Mouse (Mus musculus) stomach, embryonic 16.5 days (tissue): Measurements from ENCODE around the gene Ube2h. TPM values are rescaled to one million over a fixed set of nuclear protein-coding genes. Genes with fewer than 3 reads are reported as not detected.

Source experiments
- ATAC-seq: fragments of 200-750 bp; cut with Nextera tagmentation; 2 replicates; pipeline ENCODE4 v1.8.0; 2017; ENCODE audit warnings: moderate number of reproducible peaks, moderate TSS enrichment; ENCODE audit not compliant: insufficient read depth, low FRiP score
- H3K27ac ChIP-seq: fragments of 300-500 bp; sonication (generic); 2 replicates; pipeline ENCODE4 v1.5.1; 2014; ENCODE audit warnings: low read length
- H3K27me3 ChIP-seq: fragments of 300-500 bp; sonication (generic); 2 replicates; pipeline ENCODE4 v1.6.1; 2014; ENCODE audit warnings: low read length, control low read depth, mixed read lengths; ENCODE audit not compliant: control insufficient read depth, insufficient read depth
- H3K36me3 ChIP-seq: fragments of 300-500 bp; sonication (generic); 2 replicates; pipeline ENCODE4 v1.6.1; 2014; ENCODE audit warnings: low read length; ENCODE audit not compliant: control insufficient read depth, insufficient read depth
- H3K4me1 ChIP-seq: fragments of 300-500 bp; sonication (generic); 2 replicates; pipeline ENCODE4 v1.6.1; 2014; ENCODE audit warnings: low read length, control low read depth, mixed read lengths; ENCODE audit not compliant: control insufficient read depth, insufficient read depth
- H3K4me2 ChIP-seq: fragments of 300-500 bp; sonication (generic); 2 replicates; pipeline ENCODE4 v1.6.1; 2014; ENCODE audit warnings: low read depth, low read length, mixed read lengths
- H3K4me3 ChIP-seq: fragments of 300-500 bp; sonication (generic); replicated peaks from 2 replicates; pipeline ENCODE4 v1.5.1; 2014; ENCODE audit warnings: mild to moderate bottlenecking, low read length
- H3K9ac ChIP-seq: fragments of 300-500 bp; sonication (generic); 2 replicates; pipeline ENCODE4 v1.6.1; 2014; ENCODE audit warnings: low read length
- H3K9me3 ChIP-seq: fragments of 300-500 bp; sonication (generic); replicated peaks from 2 replicates; pipeline ENCODE4 v1.6.1; 2016; ENCODE audit warnings: low read length, control low read depth; ENCODE audit not compliant: control insufficient read depth
- WGBS: fragments of 180-500 bp; shearing (Covaris S2); extraction: QIAGEN DNeasy Blood & Tissue Kit; methylation state at CpG from one replicate; pipeline ENCODE4 v1.1.7; 2014; 5-methylcytosine and 5-hydroxymethylcytosine counted together
- polyA plus RNA-seq: library from polyadenylated mRNA; unstranded; fragments of >200 nt; fragmentation: Nextera tagmentation; extraction: Ambion mirVana; gene quantifications from 2 replicates; pipeline ENCODE4 v1.2.1, GENCODE M21; 2015

Gene Ube2h
- polyA plus RNA-seq, 1 experiment from 2014 or later, result 47.6 TPM

DNA sequence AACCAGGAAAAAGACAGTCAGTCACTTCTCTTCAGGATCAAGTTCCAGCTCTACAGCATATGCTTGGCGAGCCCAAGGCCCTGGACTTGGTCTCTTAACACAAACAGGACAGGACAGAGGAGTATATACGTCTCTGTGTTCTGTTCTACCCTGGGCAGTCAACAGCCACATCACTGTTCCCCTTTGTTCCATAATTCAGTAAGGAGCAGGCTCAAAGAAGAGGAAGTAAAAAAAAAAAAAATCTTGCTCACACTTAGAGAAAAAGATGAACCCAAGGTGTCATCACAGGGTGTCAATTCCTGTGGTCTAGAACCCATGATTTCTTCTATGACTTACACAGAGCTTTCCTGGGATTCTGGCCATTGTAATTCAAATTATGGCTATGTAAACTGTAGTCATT, 75.4 kb downstream of the Ube2h start:
- Histone ChIP-seq H3K9me3 (no peaks in the 10 kb centered on the region), H3K36me3 (no peaks in the 10 kb centered on the region; the same call in 1 of the 2 replicates), H3K4me2 (no peak overlapping the region), H3K27ac (no peak overlapping the region), H3K27me3 (no peaks in the 10 kb centered on the region), H3K4me1 (no peaks in the 10 kb centered on the region), H3K9ac (no peak overlapping the region), H3K4me3 (no peak overlapping the region)
- no peak for ATAC-seq
- 76% methylated on average over 2 of the region's 2 CpGs for WGBS

DNA sequence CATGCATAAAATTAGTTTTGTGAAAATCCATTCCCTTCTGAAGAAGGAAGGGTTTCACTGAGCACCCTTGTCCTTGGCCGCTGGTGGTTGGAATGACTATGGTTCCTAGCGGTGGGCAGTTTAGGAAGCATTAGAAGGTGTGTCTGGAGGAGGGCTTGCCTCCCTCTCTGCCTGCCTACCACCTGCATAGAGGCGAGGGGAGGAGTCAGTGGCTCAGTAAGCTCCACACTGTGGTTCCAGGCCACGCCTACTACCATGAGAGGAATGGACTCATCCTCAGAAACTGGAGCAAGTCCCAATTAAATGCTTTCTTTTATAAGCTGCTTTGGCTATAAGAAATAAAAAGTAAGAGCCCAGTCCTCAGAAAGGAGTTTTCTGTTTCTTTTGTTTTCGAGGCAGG, 76.0 kb downstream of the Ube2h start:
- H3K4me1 ChIP-seq, result no peaks in the 10 kb centered on the region
- H3K36me3 ChIP-seq, result no peaks in the 10 kb centered on the region
- no peak overlapping the region for H3K27ac ChIP-seq
- no peaks in the 10 kb centered on the region for H3K27me3 ChIP-seq
- no peak; the same call in 1 of the 2 replicates for ATAC-seq
- no peaks in the 10 kb centered on the region for H3K9me3 ChIP-seq
- H3K4me3 ChIP-seq, result no peak overlapping the region
- H3K4me2 ChIP-seq, result no peak overlapping the region
- H3K9ac ChIP-seq, result no peak overlapping the region
- 67% methylated on average over 5 of the region's 5 CpGs for WGBS

DNA sequence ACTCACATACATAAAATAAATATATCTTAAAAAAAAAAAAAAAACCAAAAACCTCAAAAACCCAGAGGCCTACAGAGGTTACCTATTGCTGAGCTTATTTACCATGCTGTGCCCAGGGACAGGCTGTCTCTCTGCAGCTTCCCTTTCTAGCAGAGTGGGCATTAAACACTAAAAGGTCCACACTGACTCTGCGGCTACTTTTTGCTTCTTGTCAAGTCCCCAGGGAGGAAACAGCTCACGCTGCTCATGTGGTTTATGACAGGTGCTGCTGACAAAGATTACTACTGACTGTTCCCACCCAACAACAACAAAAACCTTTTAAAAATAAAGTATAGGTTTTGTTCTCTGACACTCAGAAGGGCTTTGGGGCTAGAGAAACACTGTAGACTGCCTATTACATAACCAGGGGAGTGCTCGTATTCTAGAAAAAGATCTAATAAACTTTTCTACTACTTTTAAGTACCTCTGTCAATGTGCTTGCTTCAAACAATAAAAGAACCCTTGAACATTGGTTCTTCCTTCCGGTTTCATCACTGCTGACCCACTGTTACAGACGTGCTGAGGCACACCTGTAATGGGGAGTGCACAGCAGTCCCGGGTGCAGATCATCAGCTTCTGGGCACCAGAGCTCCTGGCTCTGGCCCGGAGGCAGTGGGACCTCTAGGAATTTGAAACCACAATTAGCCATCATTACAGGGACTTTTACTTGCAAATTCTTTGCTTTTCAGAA, 77.2 kb downstream of the Ube2h start:
- WGBS, result 85% methylated on average over 7 of the region's 7 CpGs
- Histone ChIP-seq H3K9ac (no peak overlapping the region), H3K27me3 (no peaks in the 10 kb centered on the region), H3K9me3 (no peaks in the 10 kb centered on the region), H3K36me3 (no peaks in the 10 kb centered on the region), H3K4me2 (no peak overlapping the region), H3K27ac (no peak overlapping the region), H3K4me1 (no peaks in the 10 kb centered on the region), H3K4me3 (no peak overlapping the region)
- ATAC-seq, result no peak

DNA sequence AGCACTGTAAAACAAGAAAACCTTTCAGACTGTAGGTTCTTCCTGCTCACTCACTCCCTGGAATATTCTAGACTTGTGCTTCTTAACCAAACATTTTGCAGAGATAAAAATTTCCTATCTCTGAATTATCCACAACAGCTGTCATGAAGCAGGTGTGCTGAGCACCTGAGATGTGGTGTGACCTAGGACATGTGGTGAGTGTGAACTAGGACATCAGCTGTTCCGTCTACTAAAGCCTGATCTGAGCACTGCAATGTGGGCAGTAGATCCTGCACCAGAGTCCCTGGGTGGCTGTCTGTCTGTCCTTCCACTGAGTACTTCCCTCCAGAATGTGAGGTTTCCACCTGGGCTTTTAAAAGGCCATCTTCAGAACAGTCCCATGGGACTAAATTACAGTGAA, 79.6 kb downstream of the Ube2h start:
- Histone ChIP-seq H3K9ac (no peak overlapping the region), H3K4me2 (no peak overlapping the region), H3K4me3 (no peak overlapping the region), H3K27me3 (no peaks in the 10 kb centered on the region), H3K36me3 (0 out of 2 replicates have a peak, but pooled peaks cover 3% of the 10 kb centered on the region), H3K27ac (no peak overlapping the region), H3K4me1 (no peaks in the 10 kb centered on the region), H3K9me3 (no peaks in the 10 kb centered on the region)
- no peak for ATAC-seq
- 82% methylated on average over 1 of the region's 1 CpGs for WGBS

DNA sequence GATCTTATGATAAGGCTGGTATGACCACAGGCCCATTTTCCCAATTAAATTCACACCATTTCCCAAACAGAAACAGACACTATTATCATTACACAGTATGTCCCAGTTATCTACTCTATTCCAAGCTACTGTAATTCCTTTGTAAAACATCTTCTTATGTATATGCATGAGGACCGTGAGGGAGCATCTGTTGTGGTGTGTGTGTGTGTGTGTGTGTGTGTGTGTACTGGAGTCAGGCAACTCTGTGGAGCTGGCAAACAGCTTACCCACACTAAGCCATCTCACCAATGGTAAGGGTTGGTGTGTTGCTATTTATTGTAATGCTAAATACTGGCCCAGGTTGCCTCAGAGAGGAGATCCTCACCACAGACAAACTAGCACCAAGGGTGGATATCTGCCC, 82.0 kb downstream of the Ube2h start:
- Histone ChIP-seq H3K36me3 (0 out of 2 replicates have a peak, but pooled peaks cover 3% of the 10 kb centered on the region), H3K27me3 (no peaks in the 10 kb centered on the region), H3K9me3 (no peaks in the 10 kb centered on the region), H3K9ac (no peak overlapping the region), H3K27ac (no peak overlapping the region), H3K4me3 (no peak overlapping the region), H3K4me1 (no peaks in the 10 kb centered on the region), H3K4me2 (no peak overlapping the region)
- 100% methylated on average over 1 of the region's 1 CpGs for WGBS
- no peak for ATAC-seq

DNA sequence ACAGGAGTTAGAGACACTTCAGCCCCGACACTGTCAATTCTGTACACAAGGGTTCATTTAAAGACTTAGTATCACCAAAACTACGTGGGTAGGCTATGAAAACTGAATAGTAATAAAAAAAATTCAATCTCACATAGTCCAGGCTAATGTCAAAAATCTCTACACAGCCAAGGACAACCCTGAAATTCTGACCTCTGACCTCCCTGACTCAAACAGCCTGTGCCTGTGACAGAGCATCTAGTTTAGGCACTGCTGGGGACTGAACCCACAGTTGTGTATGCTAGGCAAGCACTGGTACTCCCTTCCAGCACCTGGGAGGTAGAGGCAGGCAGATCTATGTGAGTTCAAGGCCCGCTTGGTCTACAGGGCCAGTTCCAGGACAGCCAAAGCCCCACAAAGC, 86.8 kb downstream of the Ube2h start:
- 0 out of 2 replicates have a peak, but pooled peaks cover 3% of the 10 kb centered on the region for H3K36me3 ChIP-seq
- WGBS, result 82% methylated on average over 3 of the region's 3 CpGs
- no peak for ATAC-seq

DNA sequence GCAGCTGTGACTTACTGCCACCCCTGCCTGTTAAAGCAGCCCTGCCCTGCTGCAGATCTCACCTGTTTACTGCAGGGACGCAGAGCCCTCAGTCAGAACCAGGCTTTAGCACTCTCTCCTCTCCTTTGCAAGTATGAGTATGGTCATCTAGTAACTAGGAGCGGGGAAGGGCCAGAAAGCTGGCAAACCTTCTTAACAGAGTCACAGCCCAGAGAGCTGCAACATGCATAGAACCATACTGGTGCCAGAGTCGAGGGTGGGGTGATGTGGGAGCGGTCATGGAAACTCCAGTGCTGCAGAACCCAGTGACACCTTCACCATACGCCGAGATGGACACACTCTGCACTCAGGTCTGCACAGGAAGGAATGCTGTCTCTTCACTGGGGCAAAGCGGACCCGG, 91.9 kb downstream of the Ube2h start:
- Histone ChIP-seq H3K27me3 (no peaks in the 10 kb centered on the region), H3K9ac (no peak overlapping the region), H3K36me3 (0 out of 2 replicates have a peak, but pooled peaks cover 5% of the 10 kb centered on the region), H3K9me3 (no peaks in the 10 kb centered on the region), H3K4me1 (no peaks in the 10 kb centered on the region), H3K4me3 (no peak overlapping the region), H3K27ac (no peak overlapping the region), H3K4me2 (no peak overlapping the region)
- 91% methylated on average over 8 of the region's 8 CpGs for whole genome bisulfite sequencing
- no peak for ATAC-seq

More for the DNA sequence above, 86.8 kb downstream of the Ube2h start:
- no peak overlapping the region for H3K4me2 ChIP-seq
- H3K4me3 ChIP-seq, result no peak overlapping the region
- H3K27ac ChIP-seq, result no peak overlapping the region
- H3K4me1 ChIP-seq, result no peaks in the 10 kb centered on the region
- no peaks in the 10 kb centered on the region for H3K9me3 ChIP-seq
- H3K9ac ChIP-seq, result no peak overlapping the region
- H3K27me3 ChIP-seq, result no peaks in the 10 kb centered on the region

DNA sequence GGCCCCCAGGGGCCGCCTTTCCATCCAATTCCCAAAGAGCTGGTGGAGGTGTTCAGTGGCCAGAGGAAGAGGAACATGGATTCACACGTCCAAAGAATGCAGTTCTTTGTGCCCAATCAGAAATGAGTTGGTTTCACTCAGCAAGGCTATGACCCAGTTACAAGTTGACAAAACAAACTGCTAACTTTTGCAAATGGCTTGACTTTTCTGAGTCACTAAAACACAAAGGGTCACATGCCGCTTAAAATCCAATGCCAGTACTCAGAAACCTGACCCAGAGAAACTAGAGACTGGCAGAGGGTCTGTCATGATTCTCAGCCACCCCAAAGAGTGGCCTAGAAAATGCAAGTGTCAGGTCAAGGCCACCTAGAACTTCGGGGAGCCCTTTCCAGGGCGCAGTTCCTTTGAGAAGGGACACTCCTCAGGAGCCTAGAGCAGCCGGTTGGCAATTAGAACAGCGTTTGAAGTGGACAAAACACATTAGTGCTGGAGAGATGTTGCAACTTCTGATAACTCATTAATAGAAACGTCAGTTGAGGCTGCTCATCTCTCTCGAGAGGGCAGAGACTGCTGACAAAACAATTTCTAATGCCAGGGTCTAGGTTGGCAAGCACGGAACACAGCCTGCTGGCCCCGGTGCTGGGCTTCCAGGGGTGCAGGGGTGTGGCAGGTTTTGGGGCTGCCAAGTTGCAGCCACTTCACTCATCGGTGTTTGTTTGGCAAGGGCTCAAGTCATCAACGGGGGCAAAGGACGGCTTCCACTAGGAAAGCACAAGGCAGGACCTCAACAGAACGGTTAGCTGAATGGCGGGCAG, 92.5 kb downstream of the Ube2h start:
- ATAC-seq, result no peak
- no peak overlapping the region for H3K4me2 ChIP-seq
- 0 out of 2 replicates have a peak, but pooled peaks cover 5% of the 10 kb centered on the region for H3K36me3 ChIP-seq
- H3K27ac ChIP-seq, result no peak overlapping the region
- H3K27me3 ChIP-seq, result no peaks in the 10 kb centered on the region
- no peak overlapping the region for H3K4me3 ChIP-seq
- WGBS, result 73% methylated on average over 16 of the region's 16 CpGs
- H3K9ac ChIP-seq, result no peak overlapping the region
- no peaks in the 10 kb centered on the region for H3K9me3 ChIP-seq
- no peaks in the 10 kb centered on the region for H3K4me1 ChIP-seq

DNA sequence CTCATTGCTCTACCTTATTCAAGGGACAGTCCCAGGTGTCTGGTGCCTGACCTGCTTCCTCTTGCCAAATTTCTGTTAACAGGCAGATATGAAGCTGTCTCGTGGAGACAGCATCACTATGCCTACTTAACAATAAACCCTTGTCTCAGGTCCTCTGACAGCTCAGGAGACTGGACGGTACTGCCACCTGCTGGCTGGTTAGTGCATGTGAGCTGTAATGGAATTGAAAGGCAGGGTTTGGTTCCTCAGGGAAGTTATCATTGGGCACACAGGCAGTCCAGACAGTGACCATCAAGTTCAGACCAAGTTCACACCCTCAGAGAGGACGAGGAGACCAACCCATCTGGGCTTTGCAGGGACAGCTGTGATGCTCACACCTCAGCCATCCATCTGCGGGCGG, 93.6 kb downstream of the Ube2h start:
- Histone ChIP-seq H3K4me1 (0 out of 2 replicates have a peak, but pooled peaks cover 2% of the 10 kb centered on the region), H3K4me3 (no peak overlapping the region), H3K27ac (no peak overlapping the region), H3K9me3 (no peaks in the 10 kb centered on the region), H3K9ac (no peak overlapping the region), H3K4me2 (no peak overlapping the region), H3K36me3 (0 out of 2 replicates have a peak, but pooled peaks cover 5% of the 10 kb centered on the region), H3K27me3 (no peaks in the 10 kb centered on the region)
- peak; percentile 35; the same call in 1 of the 2 replicates for ATAC-seq
- 34% methylated on average over 5 of the region's 5 CpGs for WGBS
